Mouse (Mus musculus) olfactory bulb, adult 2 months (tissue): ENCODE results near the gene Hoxc4.

Source experiments
- CTCF ChIP-seq: fragments of 200-500 bp; IDR thresholded peaks from 2 replicates; pipeline ENCODE4 v1.5.1; 2012; ENCODE audit warnings: low read depth, mild to moderate bottlenecking, low read length, moderate library complexity; ENCODE audit not compliant: insufficient read depth
- POLR2A ChIP-seq: fragments of 200-500 bp; IDR thresholded peaks from 2 replicates; pipeline ENCODE4 v1.6.1; 2012; ENCODE audit warnings: mild to moderate bottlenecking, low read depth, low read length, moderate library complexity; ENCODE audit not compliant: insufficient read depth

DNA sequence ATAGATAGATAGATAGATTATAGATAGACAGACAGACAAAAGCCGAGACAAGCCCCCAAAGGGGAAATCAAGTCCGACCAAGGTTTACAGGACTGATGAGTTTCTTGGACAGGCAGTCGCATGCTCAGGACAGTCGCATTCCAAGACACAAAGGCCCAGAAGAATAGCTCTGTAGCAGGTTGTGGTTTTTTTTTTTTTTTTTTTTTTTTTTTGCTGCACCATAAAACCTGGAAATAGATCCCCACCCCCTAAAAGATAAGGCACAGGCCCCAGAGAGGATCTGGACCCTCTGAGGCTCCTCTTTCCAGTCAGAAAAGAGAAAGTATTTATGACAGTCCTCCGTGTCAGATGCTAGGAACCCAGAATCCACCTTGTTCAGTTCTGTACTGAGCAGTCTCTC is 30.7 kb upstream of the Hoxc4 start:
- no peak for TF ChIP-seq CTCF
- no peak for TF ChIP-seq POLR2A
